Comparison of ENCODE assay signal across 14 mouse cellular contexts in genomic region chr1:133882283-133883217, GRCm38 (mm10). TPM values are rescaled to one million over a fixed set of nuclear protein-coding genes. Genes with fewer than 3 reads are reported as not detected.
DNase-seq lines count a peak whose midpoint lies in the region; ATAC-seq and TF ChIP-seq lines count a peak whose summit lies in the region.
"Had no signal": no experiment of that assay in that cellular context is flagged by ENCODE, and none has a peak within 500 bp of the region (broad histone marks: within the 10 kb centered on the region; RNA-seq: fewer than 3 reads in every experiment).

No protein-coding gene starts in this region.

- H3K9me3 ChIP-seq in kidney, embryonic 14.5 days (ENCODE audit: control insufficient read depth, low read length) = no peaks in the 10 kb centered on the region
- H3K9me3 ChIP-seq: embryonic facial prominence, embryonic 13.5 days; lung, embryonic 15.5 days had no signal

- peak; percentile 58 for DNase-seq in cerebellum, adult 9-10 months
- no peak for DNase-seq in cerebellum, adult 2 months
- peak; percentile 36 for DNase-seq in kidney, adult 2 months
- DNase-seq in kidney, postnatal 10 days = no peak
- DNase-seq in layer of hippocampus, postnatal 14 days (ENCODE audit: low spot score in 2 of 2) = no peak
- DNase-seq in spleen, postnatal 4 days (ENCODE audit: low spot score in 2 of 2) = no peak
- DNase-seq: adrenal gland, adult 2 months; cerebellum, postnatal 25 days; heart, adult 11 months had no signal

- no peak overlapping the region for H3K4me3 ChIP-seq in cerebellum, adult 2 months (replicated peaks; ENCODE audit: insufficient read depth, low read depth, low read length)
- no peak overlapping the region for H3K4me3 ChIP-seq in kidney, adult 2 months (ENCODE audit: insufficient read depth, low read depth, low read length)
- H3K4me3 ChIP-seq in kidney, embryonic 14.5 days (ENCODE audit: low read length) = no peak overlapping the region
- H3K4me3 ChIP-seq in small intestine, adult 2 months (ENCODE audit: low read depth, low read length) = no peak overlapping the region
- H3K4me3 ChIP-seq: embryonic facial prominence, embryonic 13.5 days; layer of hippocampus, adult 2 months; lung, embryonic 15.5 days had no signal

- no peak overlapping the region for H3K27ac ChIP-seq in cerebellum, adult 2 months (ENCODE audit: insufficient read depth, low read length)
- no peak overlapping the region for H3K27ac ChIP-seq in kidney, adult 2 months (ENCODE audit: insufficient read depth, low read depth, low read length)
- H3K27ac ChIP-seq in kidney, embryonic 14.5 days (ENCODE audit: low read depth, low read length) = no peak overlapping the region
- H3K27ac ChIP-seq in small intestine, adult 2 months (ENCODE audit: insufficient read depth, low read depth, low read length) = peak overlapping the region; percentile 94
- H3K27ac ChIP-seq: embryonic facial prominence, embryonic 13.5 days; layer of hippocampus, adult 2 months; lung, embryonic 15.5 days had no signal

- no peak for TF ChIP-seq POLR2A in cerebellum, adult 2 months (IDR thresholded peaks at IDR 0.05; ENCODE audit: borderline replicate concordance, insufficient read depth, low read length)
- no peak for TF ChIP-seq POLR2A in kidney, adult 2 months (IDR thresholded peaks at IDR 0.05; ENCODE audit: low read depth, low read length)
- no peak for TF ChIP-seq POLR2A in small intestine, adult 2 months (IDR thresholded peaks at IDR 0.05; ENCODE audit: low read depth, low read length)

- H3K36me3 ChIP-seq in kidney, adult 2 months (ENCODE audit: control insufficient read depth, insufficient read depth, low read length) = no peaks in the 10 kb centered on the region
- no peaks in the 10 kb centered on the region for H3K36me3 ChIP-seq in kidney, embryonic 14.5 days (ENCODE audit: control insufficient read depth, insufficient read depth, low read length)
- H3K36me3 ChIP-seq in small intestine, adult 2 months (ENCODE audit: control insufficient read depth, insufficient read depth, low read length) = no peaks in the 10 kb centered on the region
- H3K36me3 ChIP-seq: embryonic facial prominence, embryonic 13.5 days; lung, embryonic 15.5 days had no signal

- peaks cover 13% of the 10 kb centered on the region for H3K4me1 ChIP-seq in cerebellum, adult 2 months (ENCODE audit: control insufficient read depth, insufficient read depth, low read length)
- H3K4me1 ChIP-seq in kidney, adult 2 months (ENCODE audit: control insufficient read depth, insufficient read depth, low read length) = peaks cover 5% of the 10 kb centered on the region; the same call in 1 of the 2 replicates
- peaks cover 37% of the 10 kb centered on the region for H3K4me1 ChIP-seq in kidney, embryonic 14.5 days (ENCODE audit: control insufficient read depth, insufficient read depth, low read length)
- peaks cover 30% of the 10 kb centered on the region for H3K4me1 ChIP-seq in small intestine, adult 2 months (ENCODE audit: control insufficient read depth, insufficient read depth, insufficient read length, low read length)
- H3K4me1 ChIP-seq: lung, embryonic 15.5 days had no signal

- ATAC-seq in kidney, embryonic 14.5 days (ENCODE audit: low FRiP score, low TSS enrichment) = peak; percentile 55

- no peaks in the 10 kb centered on the region for H3K27me3 ChIP-seq in cerebellum, adult 2 months (ENCODE audit: control insufficient read depth, insufficient read depth, low read length)
- H3K27me3 ChIP-seq in kidney, adult 2 months (replicated peaks; ENCODE audit: control insufficient read depth, insufficient read depth, low read length) = no peaks in the 10 kb centered on the region
- H3K27me3 ChIP-seq in kidney, embryonic 14.5 days (ENCODE audit: control insufficient read depth, insufficient read depth, low read length) = no peaks in the 10 kb centered on the region
- no peaks in the 10 kb centered on the region for H3K27me3 ChIP-seq in small intestine, adult 2 months (ENCODE audit: control insufficient read depth, insufficient read depth, low read length)
- H3K27me3 ChIP-seq: embryonic facial prominence, embryonic 13.5 days; lung, embryonic 15.5 days had no signal

- WGBS in cerebellum, adult 2 months = 61% methylated on average over 11 of the region's 11 CpGs
- WGBS in kidney, adult 2 months = 48% methylated on average over 11 of the region's 11 CpGs
- 34% methylated on average over 11 of the region's 11 CpGs for WGBS in kidney, embryonic 14.5 days
- 32% methylated on average over 11 of the region's 11 CpGs for WGBS in small intestine, adult 2 months

- H3K4me2 ChIP-seq in kidney, embryonic 14.5 days (replicated peaks; ENCODE audit: low read depth, low read length) = no peak overlapping the region
- H3K4me2 ChIP-seq: embryonic facial prominence, embryonic 13.5 days; lung, embryonic 15.5 days had no signal

- no peak for TF ChIP-seq CTCF in cerebellum, adult 2 months (IDR thresholded peaks at IDR 0.05; ENCODE audit: borderline replicate concordance, insufficient read depth, low read depth, low read length)
- TF ChIP-seq CTCF in kidney, adult 2 months (conservative IDR thresholded peaks at IDR 0.05; ENCODE audit: insufficient read depth, insufficient read length, low read depth, low read length) = no peak
- TF ChIP-seq CTCF in small intestine, adult 2 months (IDR thresholded peaks at IDR 0.05; ENCODE audit: extremely low read depth, insufficient read length, insufficient replicate concordance, low read depth, low read length) = no peak

- H3K9ac ChIP-seq in kidney, embryonic 14.5 days (ENCODE audit: low read depth, low read length) = no peak overlapping the region
- H3K9ac ChIP-seq: embryonic facial prominence, embryonic 13.5 days; lung, embryonic 15.5 days had no signal

RNA-seq across cellular contexts. Expression of gene Optc, which starts 25.2 kb away (rescaled TPM):
- polyA plus RNA-seq in cerebellum, adult 2 months (2012; rRNA removed) = 2.2 and 2.4 TPM in 2 replicates
- 0.48 and 1.5 TPM in 2 replicates for polyA plus RNA-seq in kidney, adult 2 months (2012; rRNA removed)
- polyA plus RNA-seq in kidney, embryonic 14.5 days (2014; fragmentation: Nextera tagmentation; extraction: Ambion mirVana) = 0.26 TPM in 1 of 2 replicates, not detected in the other
- polyA plus RNA-seq in small intestine, adult 2 months (2012; rRNA removed) = 5.0 and 8.3 TPM in 2 replicates
- 1 to 10 TPM in 1 of 2 experiments, under 1 TPM in 1; 0.60 to 1.3 TPM for total RNA-seq in layer of hippocampus, postnatal 14 days (2021)

RNA-seq across cellular contexts. Expression of gene Prelp, which starts 38.7 kb away (rescaled TPM):
- 7.5 and 10.6 TPM in 2 replicates for polyA plus RNA-seq in cerebellum, adult 2 months (2012; rRNA removed)
- 35.0 and 38.2 TPM in 2 replicates for polyA plus RNA-seq in kidney, adult 2 months (2012; rRNA removed)
- 0.39 and 0.84 TPM in 2 replicates for polyA plus RNA-seq in kidney, embryonic 14.5 days (2014; fragmentation: Nextera tagmentation; extraction: Ambion mirVana)
- polyA plus RNA-seq in small intestine, adult 2 months (2012; rRNA removed) = 11.4 and 14.2 TPM in 2 replicates
- 10 to 100 TPM in 1 of 2 experiments, 1 to 10 TPM in 1; 4.6 to 10.2 TPM for total RNA-seq in layer of hippocampus, postnatal 14 days (2021)

Comparison
In these comparisons a context has a peak if more than half of its experiments do, and no peak if none do; other contexts are left out.
1. DNase-seq: peak in cerebellum, adult 9-10 months (single experiment) and kidney, adult 2 months (single experiment); none in cerebellum, adult 2 months (0 of 2), kidney, postnatal 10 days (single experiment), layer of hippocampus, postnatal 14 days (0 of 2) and spleen, postnatal 4 days (0 of 2).